Mouse (Mus musculus) kidney, adult 18-20 months (tissue): ENCODE data around the gene Gpbar1.

Experiments used
- DNase-seq: peaks from one replicate; pipeline ENCODE4 v3.0.0; 2021

The Gpbar1 gene

DNA sequence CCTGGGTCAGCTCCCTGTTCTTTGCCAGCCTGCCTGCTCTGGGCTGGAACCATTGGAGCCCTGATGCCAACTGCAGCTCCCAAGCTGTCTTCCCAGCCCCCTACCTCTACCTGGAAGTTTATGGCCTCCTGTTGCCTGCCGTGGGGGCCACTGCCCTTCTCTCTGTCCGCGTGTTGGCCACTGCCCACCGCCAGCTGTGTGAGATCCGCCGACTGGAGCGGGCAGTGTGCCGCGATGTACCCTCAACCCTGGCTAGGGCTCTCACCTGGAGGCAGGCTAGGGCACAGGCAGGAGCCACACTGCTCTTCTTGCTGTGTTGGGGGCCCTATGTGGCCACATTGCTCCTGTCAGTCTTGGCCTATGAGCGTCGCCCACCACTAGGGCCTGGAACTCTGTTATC, 638 bp downstream of the Gpbar1 start:
- no peak for DNase-seq

- DNase-seq = no peak
Observed at GRCm38 (mm10) chr1:74280591-74281325, 2.4 kb downstream of the Gpbar1 start.

- no peak for DNase-seq
Observed at GRCm38 (mm10) chr1:74281372-74281771, 3.0 kb downstream of the Gpbar1 start.

DNA sequence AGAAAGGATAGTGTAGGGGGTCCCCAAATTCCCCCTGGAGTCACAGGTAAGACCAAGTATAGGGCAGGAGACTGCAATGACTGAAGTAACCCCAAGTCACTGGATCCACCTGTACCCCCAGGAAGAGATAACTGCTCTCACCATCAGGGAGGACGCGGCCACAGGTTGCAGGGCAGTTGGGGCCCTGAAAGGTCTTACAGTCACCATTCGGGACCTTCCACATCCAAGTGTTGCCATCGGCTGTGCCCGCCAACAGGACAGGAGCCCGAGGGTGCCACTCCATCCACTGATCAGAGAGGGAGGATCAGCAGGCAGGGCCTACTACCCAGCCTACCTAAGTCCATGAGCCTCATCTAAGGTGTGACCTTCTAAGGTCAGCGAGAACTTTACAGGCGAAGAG, 3.5 kb downstream of the Gpbar1 start:
- no peak for DNase-seq

DNA sequence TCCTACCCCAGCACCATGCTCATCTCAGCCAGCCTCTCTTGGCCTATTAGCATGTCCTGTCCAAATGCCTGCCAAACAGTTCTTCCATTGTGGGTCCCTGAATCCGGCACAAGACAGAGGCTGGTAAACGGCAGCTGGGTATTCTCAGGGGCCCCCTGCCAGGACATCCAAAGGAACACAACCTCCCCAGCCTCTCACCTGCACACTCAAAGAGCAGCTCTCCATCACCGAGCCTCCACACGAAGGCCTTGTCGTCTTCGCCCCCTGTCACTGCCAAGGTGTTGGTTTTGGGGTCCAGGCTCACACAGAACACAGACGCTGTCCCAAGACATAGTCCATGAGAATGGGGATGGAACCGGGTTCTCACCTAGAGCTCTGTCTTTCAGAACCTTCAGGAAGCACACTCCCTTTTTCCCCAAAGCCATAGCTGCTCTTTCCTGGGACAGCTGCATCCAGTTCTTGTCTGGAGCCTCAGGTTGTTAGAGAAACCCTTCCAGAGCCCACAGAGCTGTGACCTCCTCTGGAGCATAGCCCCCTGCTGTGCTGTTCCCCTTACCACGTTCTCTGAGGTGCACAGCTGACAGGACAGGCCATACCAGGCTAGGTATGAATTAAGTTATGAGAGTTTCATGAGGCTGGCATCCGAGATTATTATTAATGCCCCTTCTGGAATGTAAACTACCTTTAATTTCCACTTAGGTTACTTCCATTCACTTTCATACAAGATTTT, 4.7 kb downstream of the Gpbar1 start:
- DNase-seq = no peak

GRCm38 (mm10) chr1:74283686-74284463, 5.5 kb downstream of the Gpbar1 start:
- DNase-seq = peak; percentile 60

DNA sequence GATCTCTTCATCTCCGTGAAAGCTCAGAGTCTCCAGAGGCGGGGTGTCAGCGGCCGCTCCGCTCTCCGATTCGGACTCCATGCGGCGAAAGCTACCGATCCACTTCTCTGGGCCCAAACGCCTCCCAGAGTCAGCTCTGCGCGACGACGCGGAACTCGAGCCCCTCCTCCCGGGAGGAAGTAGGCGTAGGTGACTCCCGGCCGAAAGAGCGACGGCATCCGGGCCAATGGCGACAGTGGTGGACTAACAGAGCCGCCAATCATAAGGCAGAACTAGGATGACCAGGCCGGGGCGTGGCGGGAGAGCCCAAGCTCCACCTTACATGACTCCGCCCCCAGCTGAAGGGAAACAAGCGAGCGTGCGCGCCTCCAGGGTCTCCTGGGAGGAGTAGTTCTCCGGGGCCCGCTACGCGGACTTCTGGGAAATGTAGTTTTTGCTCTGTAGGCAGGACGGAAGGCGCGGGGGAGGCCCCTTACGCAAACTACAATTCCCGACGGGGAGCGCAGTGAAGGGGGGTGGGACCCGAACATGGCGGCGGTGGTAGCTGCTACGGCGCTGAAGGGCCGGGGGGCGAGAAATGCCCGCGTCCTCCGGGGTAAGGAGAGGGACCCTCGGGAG, 6.3 kb downstream of the Gpbar1 start, which contains the start of the genes Aamp and Pnkd:
Gene Aamp, minus strand, starts transcription at position 196 of the 618 bp plus-strand sequence.
Gene Pnkd, plus strand, starts transcription at position 388 of the 618 bp plus-strand sequence.
- DNase-seq = peak; percentile 100

DNA sequence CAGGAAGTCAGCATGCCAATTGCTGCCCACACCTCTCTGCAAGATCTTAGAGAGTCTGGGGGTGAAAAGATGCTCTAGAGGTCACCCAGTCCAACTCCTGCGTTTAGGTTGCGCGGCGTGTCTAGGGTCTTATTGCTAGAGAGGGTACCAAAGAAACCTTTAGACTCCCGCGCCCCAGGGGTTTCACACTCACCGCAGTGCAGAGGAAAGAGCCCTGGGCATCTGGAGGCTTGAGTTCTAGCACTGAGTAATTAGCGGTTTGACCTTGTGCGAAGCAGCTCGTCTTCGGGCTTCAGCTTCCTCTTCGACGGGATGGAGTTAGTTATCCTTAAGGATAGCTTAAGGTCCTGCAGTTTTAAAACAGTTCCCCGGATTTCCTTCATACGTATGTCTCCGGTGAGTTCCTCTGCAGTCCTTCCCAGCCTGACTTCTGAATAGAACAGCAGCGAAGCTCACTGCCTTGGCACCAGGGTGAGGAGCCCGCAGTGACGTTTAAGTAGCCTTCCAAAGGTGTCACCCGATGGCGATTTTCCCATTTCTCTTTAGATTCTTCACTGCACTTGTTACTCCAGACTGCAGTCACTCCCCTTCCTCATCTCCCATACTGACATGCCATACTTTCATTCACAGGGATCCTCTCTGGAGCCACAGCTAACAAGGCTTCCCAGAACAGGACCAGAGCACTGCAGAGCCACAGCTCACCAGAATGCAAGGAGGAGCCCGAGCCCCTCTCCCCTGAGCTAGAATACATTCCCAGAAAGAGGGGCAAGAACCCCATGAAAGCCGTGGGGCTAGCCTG, 7.1 kb downstream of the Gpbar1 start:
- DNase-seq = no peak

DNA sequence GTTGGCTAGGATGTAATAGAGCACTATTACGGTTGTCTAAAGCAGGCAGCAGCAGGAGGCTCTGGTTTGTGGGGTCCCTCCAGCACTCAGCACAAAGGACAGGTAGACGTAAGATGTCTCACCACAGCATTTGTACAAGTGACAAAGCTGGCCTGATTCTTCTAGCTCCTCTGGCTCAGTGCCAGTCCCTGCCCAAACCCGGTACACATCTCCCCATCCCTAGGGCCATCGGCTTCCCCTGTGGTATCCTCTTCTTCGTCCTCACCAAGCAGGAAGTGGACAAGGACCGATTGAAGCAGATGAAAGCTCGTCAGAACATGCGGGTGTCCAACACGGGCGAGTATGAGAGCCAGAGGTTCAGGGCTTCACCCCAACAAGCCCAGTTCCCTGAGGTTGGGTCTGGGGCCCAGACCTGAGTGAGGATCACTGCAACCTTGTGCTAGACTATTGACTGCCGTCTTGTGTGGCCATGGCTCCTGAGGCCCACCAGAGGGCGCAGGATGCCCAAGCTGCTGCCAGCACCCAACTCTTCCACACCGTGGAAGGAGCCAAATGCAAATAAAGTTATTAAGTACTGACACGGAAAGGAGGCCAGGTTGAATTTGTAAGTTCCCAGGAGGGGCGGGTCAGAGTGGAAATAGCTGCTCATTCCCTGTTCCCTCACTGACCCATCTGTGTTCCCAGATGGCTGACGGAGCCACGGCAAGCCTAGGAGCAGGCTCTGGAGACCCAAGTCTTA, 8.7 kb downstream of the Gpbar1 start:
- DNase-seq = peak; percentile 43

DNA sequence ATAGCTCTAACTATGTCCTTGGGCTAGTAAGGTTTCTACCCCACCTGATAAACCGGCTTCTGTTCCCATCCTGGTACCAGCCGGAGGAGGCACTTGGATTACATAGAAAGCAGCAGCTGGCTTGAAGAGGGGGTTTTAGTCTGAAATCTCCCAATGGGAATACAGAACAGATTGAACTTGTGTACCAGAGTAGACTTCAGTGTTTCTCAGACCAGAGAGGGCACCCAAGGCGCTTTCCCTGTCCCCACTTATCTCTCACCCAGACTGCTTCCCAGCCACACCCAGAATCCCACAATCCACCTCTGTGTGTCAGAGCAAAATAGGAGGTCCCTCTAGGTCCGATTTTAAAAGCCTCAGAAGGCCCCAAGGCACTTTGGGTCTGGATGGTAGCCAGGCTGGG, 10.0 kb downstream of the Gpbar1 start:
- DNase-seq = no peak

- DNase-seq = no peak
Observed at GRCm38 (mm10) chr1:74289248-74289647, 10.9 kb downstream of the Gpbar1 start.

DNA sequence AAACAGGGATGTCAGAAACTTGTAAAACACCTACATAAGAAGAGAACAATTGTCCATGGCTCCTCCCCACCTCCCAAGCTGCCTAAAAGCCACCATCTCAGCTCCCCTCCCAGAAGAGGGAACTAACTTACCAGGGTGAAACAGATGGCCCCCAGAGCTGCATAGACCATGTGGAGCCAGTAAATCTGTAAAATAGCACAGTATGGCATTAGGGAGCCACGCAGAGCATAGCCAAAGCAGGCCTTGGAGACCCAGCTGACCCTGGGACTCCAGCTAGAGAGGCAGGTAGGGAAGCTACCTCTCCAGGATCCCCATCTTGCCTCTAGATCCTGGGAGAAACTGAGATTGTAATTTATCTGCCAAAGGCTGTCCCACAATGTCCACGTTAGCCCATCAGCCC, 11.4 kb downstream of the Gpbar1 start:
- no peak for DNase-seq

DNA sequence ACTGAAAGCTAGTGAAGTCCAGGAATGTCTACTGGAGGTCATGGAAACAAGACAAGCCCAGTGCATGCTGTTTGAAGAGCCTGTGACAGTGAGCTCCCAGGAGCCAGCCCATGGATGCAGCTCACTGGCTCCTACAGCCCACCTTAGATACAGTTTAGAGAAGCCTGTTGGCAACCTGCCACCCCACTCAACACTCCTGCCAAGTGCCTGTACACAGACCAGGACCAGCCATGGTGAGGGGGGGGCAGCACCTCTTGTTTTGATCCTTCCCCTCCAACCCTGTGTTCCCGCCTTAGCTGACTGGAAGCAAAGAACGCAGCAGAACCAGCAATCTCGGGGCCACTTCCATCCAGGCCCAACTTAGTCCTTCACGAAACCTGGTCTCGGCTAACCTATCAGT, 11.8 kb downstream of the Gpbar1 start:
- DNase-seq = no peak

DNA sequence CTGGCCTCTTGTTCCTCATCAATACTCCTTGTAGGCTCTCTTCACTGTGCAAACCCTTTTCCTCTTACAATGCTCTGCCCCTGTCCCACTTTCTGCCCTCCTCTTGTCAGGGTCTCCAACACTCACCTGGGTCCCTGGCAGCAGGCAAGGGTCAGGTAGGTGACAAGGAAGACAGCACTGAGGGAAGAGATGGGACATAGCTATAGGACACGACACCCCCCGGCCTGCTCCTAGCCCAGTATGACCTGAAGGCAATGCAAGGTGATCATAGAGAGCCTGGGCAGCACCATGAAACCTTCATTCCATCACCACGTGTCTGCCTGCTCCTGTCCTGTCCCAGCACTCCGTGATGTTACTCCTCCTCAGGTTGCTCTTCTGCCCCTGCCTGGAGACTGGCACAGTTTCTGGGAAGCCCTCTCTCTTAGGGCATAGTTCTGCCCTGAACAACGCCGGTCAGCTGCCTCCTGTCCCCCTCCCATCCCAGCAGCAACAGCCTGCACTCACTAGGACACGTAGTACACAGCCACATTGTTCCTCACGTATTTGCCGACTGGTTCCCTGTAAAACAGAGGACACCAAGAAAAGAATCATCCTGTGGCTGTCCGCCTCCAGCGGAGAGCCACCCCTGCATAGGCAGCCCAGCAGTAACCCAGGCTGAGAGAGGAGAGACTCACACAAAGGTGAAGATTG, 14.1 kb downstream of the Gpbar1 start:
- no peak for DNase-seq

DNA sequence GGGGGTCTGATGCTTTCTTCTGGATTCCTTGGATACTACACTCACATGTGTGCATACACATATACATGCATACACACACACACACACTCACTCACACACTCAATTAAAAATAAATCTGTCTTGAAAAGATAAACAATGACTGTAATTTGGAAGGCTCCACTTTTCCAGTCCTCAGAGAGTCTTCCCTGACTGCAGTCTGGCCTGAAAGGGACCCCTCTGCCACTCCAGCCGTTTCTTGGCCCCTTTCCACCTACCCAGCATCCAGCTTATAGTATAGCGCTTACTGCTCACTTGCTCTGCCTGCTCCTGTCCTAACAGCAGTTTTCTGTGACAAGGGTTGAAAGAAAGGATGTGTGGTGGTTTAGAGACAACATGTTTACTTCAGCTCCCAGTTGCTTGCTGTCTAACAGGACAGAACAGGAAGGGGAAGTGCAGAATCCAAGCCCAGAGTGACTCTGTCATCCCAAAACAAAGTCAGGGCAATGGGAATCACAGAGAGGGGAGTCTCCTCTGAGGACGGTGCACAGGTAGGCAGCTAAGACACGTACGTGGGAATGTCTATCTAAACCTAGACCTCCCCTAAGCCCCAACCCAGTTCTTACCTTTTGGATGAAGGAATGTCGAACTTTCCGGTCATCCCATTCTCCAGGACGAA, 15.1 kb downstream of the Gpbar1 start:
- DNase-seq = no peak

- no peak for DNase-seq
Observed at GRCm38 (mm10) chr1:74294090-74294643, 15.8 kb downstream of the Gpbar1 start.

- DNase-seq = no peak
Observed at GRCm38 (mm10) chr1:74294733-74295455, 16.5 kb downstream of the Gpbar1 start.

DNA sequence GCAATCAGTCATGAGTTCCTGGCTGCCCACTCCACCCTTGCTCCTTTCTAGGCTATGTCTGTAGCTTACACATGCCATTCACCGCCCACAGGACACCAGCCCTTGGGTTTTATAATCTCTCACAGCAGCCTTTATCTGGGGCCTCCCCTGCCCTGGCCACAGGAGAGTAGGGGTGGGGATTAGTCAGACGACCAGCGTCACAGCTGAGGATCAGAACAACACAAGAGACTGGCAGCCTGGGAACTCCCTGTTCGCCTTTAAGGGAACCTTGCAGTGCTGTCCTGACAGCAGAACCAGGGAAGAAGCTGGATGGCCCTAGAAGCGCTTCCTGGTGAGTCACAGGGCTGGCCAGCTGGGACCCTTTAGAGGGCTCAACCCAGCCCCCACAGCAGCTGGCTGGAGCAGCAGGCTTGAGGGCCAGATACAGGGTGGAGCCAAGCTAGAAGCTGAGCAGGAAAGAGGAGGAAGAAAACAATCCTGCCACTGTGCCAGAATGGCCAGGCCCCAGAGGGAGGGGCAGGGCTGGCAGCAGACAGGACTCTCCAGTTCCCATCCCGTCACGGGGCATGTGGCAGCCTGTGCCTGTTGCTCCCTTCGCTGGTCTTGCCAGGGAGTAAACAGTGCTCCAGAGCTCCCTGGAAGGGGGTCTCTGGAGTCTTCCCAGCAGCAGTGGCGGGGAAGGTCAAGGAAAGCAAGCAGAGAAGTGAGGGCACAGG, 17.3 kb downstream of the Gpbar1 start:
- DNase-seq = peak; percentile 87

DNA sequence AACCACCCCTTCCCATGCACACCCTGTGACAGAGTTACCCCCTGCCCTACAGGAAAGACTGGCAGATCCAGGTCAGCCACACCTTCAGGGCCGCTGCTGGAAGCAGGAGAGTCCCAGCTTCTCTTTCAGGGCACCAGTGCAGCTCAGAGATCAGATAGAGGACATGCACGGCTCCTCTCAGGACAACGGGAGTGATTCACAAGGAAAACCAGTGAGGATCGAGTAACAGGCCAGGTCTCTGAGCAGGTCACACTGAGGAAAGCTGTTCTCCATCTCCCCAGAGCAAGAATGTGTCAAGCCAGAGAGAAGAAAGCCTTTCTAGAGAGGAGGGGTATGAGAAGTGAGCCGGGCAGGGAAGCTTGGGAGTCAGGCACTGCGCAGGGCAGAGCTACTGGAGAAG, 18.1 kb downstream of the Gpbar1 start:
- DNase-seq = no peak
